Mouse (Mus musculus) left cerebral cortex, adult 11 months (tissue): ENCODE results near the gene 5730522E02Rik.
A peak's percentile ranks its signal among the peaks of the same experiment; 100 is the strongest.

Source experiments
- DNase-seq: peaks from one replicate; pipeline ENCODE4 v3.0.0; 2022; ENCODE audit warnings: low spot score

Gene 5730522E02Rik

GRCm38 (mm10) chr11:26125923-26126322 is 84.6 kb downstream of the 5730522E02Rik start:
- no peak for DNase-seq

DNA sequence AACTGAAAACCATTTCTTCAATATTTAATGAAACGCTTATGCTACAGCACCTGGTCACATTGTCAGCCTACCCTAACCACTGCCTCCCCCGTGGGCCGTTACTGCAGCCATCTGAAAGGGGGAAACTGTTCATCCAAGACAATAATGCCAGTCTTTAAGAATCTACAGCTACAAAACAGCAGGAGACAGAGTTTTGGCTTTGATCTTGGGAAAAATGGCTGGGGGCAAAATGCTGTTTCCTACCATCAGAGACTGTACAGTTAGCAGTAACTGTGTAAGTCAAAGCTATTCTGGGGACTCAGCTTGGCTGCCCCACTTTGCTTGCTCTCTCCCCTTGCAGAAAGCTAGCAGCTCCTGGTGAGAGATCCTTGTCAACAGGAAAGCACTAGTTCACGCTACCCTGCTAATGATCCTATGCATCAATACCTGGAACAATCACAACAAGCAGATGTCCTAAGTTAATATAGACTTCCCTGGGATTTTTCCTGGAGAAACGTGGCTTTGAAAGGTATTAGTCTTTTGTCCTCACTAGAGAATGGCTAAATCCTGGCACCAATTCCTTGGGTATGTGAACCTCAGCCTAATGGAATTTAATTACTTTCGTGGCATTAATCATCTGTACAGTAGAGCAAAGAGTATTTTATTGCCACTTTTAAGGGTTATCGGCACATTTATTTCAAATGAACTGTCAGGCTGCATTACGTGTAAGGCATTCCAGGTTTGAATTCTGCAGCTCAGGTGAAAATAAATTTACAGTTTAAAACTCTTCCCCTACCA is 89.6 kb downstream of the 5730522E02Rik start:
- no peak for DNase-seq

DNA sequence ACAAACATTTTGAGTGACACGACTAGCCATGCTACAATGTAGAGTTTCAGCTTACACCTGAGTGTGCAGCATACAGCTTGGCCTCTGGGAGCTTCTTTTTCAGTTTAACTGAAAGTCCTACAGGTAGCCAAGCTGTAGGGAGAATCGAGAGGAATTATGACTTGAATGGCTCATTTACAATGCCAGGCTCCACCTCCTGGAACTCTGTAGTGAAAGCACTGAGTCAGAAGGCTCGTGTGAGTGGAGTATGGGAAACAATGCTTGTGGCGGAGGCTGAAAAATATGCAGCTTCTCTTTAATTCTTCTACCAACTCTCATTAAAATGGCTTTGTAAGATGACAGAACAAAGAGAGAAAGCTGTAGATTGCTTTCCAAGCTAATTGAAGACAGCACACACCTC is 92.9 kb downstream of the 5730522E02Rik start:
- DNase-seq, result no peak

DNA sequence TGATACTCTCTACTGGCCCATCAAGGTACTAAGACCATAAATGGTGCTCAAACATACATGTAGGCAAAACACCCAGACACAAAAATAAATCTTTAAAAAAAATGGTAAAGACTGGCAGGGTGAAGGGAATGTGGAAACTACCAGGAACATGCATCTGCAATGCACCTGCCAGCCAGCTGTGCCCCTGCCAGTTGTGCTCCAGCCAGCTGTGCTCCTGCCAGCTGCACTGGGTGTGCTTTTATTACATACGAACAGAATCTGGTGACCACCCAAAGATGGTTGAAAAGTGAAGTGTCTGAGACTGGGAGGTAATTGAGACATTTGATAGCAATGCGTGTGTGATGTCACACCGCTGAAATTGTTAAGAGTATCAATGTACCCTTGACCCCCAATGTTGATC is 98.4 kb downstream of the 5730522E02Rik start:
- no peak for DNase-seq

GRCm38 (mm10) chr11:26108647-26109046 is 101.9 kb downstream of the 5730522E02Rik start:
- no peak for DNase-seq

- no peak for DNase-seq
Observed at GRCm38 (mm10) chr11:26104680-26105079, 105.9 kb downstream of the 5730522E02Rik start.

DNA sequence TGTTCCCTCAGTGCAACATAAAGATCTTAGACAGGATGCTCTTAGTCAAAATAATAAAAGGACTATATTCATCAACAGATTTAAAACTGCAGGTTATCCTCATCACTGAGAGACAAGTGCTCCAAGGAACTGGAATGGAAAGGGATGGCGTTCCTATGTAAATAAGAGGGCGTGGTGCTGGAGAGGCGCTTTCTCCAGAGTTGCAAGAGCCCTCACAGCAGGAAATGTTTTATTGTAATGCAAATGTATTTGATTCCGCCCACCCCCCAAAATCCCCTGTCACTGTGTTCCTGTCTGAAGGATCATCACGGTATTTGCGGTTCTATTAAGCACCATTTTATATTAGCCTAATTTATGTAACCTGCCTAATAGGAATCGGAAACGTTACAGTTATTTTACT is 106.9 kb downstream of the 5730522E02Rik start:
- no peak for DNase-seq

DNA sequence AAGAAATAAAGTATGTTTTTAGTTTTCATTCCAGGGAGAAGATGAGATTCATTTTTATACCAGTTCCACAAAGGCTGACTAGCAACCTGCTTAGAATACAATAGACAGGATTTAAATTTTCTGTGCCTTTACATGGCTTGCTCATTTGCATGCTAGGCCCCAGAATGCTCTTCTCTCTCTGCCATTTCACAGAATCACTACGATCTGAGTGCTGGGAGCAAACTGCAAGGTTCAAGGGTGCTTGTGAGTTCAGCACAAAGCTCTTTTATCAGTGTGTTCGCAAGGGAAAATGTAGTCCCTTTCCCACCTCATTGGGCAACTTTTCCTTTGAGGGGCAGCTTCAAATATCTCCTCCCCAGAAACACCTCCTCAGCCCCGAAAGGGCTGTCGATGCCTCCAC is 107.7 kb downstream of the 5730522E02Rik start:
- no peak for DNase-seq

GRCm38 (mm10) chr11:26100077-26100476 is 110.5 kb downstream of the 5730522E02Rik start:
- no peak for DNase-seq

- no peak for DNase-seq
Observed at GRCm38 (mm10) chr11:26098933-26099332, 111.6 kb downstream of the 5730522E02Rik start.

GRCm38 (mm10) chr11:26096095-26096494 is 114.5 kb downstream of the 5730522E02Rik start:
- no peak for DNase-seq

- no peak for DNase-seq
Observed at GRCm38 (mm10) chr11:26088993-26089392, 121.6 kb downstream of the 5730522E02Rik start.

GRCm38 (mm10) chr11:26086679-26087078 is 123.9 kb downstream of the 5730522E02Rik start:
- no peak for DNase-seq

DNA sequence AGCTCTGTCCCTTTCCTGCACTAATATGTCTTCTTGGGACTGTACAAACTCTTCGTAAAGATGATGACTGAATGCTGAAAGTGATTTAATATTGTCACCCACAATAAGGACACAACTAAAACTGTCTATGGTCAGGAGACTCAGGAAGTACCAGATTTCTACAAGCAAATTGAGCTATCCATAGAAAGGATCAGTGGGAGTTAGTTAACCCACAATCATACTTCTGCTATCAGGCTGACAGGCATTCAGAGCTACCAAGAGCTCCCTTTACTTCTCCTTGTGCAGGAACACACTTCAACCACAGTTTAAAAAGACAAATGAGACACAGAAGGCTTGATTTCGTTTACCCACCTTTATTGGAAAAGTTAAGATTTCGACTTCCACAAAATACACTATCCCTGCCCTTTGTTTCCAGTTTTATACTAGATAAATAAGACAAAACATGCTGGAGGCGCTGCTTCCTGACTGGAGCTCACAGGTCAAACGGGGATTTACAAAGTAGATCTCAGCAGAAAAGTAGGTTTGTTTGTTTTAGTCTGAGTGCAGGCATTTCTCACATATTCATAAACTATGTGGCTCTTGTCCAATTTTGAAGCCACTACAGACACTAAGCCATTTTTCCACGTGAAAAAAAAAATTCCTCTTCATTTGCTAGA is 125.1 kb downstream of the 5730522E02Rik start:
- no peak for DNase-seq

GRCm38 (mm10) chr11:26076335-26076734 is 134.2 kb downstream of the 5730522E02Rik start:
- DNase-seq, result no peak

DNA sequence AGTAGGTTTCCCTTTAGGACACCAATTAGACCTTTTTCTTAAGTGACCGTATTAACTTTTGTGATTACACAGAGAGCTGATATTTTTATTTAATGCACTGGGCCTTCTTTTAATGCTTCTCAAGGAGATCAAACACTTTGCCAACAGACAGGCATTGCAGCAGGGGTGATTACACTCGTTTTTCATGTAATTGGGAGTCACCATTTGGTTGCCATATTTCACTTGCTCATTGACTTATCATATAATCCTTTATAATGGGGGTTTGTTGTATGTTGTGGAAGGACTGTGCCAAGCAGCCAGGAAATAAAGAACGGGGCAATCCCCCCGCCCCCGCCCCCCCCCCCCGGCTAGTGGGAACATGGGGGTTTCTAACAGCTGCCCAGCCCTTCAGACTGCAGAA is 135.0 kb downstream of the 5730522E02Rik start:
- DNase-seq, result no peak

GRCm38 (mm10) chr11:26073638-26074294 is 136.8 kb downstream of the 5730522E02Rik start:
- peak; percentile 48 for DNase-seq

DNA sequence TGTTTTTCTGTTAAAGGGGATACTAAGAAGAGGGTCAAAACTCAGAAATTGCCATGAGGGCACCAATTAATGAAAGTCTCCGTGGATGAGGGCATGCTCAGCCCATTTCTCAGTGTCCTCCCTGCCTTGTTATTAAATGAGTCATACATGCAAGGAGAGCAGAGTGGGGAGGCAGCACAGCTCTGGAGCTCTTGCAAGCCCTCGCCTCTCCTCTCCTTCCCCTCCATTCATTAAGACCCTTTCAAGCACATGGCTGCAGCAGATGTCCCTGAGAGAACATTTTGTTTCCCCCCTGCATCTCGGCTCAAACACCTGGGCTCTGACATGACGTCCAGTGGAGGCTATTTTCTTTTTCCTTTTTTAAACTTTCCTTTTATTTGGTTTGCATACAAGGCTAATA is 138.5 kb downstream of the 5730522E02Rik start:
- DNase-seq, result no peak

- DNase-seq, result no peak
Observed at GRCm38 (mm10) chr11:26063252-26063651, 147.3 kb downstream of the 5730522E02Rik start.

DNA sequence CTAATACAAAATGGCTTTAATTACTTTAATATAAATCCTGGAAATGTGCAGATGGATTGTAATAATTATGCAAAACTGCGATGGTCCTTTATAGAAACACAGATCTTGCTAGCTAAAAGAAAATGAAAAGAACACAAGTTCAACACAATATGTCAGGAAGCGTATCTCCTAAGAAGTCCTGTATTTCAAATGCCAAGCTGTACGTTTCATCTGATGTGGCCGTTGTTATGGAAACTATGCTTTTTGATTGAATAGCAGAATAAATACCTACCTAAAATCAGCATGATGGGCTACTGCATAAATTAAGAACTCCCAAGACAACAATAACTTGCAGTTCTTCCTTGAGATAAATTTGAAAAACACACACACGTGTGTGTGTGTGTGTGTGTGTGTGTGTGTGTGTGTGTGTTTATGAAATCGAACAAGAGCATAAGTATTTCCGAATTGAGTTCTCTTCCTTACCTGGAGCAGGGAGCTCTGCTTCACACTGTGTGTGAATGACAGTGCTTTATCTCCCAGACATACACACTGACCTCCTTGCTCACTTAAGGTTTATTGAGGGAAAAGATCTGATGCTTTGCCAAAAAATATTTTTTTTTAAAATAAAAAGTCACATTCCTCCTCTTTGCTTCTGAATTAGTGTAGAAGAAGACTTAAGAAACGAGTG is 149.0 kb downstream of the 5730522E02Rik start:
- no peak for DNase-seq

DNA sequence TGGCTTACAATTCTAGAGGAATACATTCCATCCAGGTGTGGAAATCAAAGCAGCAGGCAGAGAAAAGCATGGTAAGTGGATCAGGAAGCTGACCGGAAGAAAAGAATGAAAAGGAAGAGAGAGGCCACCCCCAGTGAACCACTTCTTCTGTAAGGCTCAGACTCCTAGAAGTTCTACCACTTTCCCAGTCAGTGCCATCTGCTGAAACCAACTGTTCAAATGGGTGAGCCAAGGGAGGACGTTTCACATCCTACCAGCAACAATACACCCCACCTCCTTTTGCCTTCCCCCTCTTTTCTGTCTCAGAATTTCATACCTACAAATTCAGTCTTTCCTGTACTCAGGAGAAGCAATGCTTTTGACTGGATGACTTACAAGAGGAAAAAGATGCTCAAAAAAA is 197.0 kb downstream of the 5730522E02Rik start:
- no peak for DNase-seq

GRCm38 (mm10) chr11:26004018-26004417 is 206.5 kb downstream of the 5730522E02Rik start:
- DNase-seq, result no peak

GRCm38 (mm10) chr11:25999738-26000137 is 210.8 kb downstream of the 5730522E02Rik start:
- no peak for DNase-seq
